In genomic region chr9:13313923-13314322, GRCm38 (mm10) we compare ENCODE assay signal across 26 mouse cellular contexts. TPM values are rescaled to one million over a fixed set of nuclear protein-coding genes. Genes with fewer than 3 reads are reported as not detected.
DNase-seq lines count a peak whose midpoint lies in the region; ATAC-seq lines count a peak whose summit lies in the region.
"Had no signal": no experiment of that assay in that cellular context is flagged by ENCODE, and none has a peak within 500 bp of the region (broad histone marks: within the 10 kb centered on the region; RNA-seq: fewer than 3 reads in every experiment).

No protein-coding gene starts in this region.

- peaks cover 17% of the 10 kb centered on the region for H3K4me1 ChIP-seq in midbrain, embryonic 16.5 days (ENCODE audit: control insufficient read depth, insufficient read depth, low read length)

- no peaks in the 10 kb centered on the region for H3K27me3 ChIP-seq in midbrain, embryonic 16.5 days (ENCODE audit: control insufficient read depth, insufficient read depth, low read depth, low read length)
- H3K27me3 ChIP-seq: embryonic facial prominence, embryonic 12.5 days; forebrain, embryonic 13.5 days; hindbrain, embryonic 13.5 days had no signal

- H3K9ac ChIP-seq in midbrain, embryonic 16.5 days (ENCODE audit: low read depth, low read length): no peak overlapping the region
- H3K9ac ChIP-seq: embryonic facial prominence, embryonic 12.5 days; forebrain, embryonic 13.5 days; hindbrain, embryonic 13.5 days had no signal

- no peaks in the 10 kb centered on the region for H3K9me3 ChIP-seq in midbrain, embryonic 16.5 days (replicated peaks; ENCODE audit: control insufficient read depth, low read length, poor library complexity, severe bottlenecking)
- H3K9me3 ChIP-seq: embryonic facial prominence, embryonic 12.5 days; forebrain, embryonic 10.5 days; forebrain, embryonic 13.5 days; hindbrain, embryonic 13.5 days had no signal

- peak; percentile 57 for DNase-seq in heart, adult 11 months
- DNase-seq in heart, adult 8-10 months (ENCODE audit: low spot score): no peak
- DNase-seq in layer of hippocampus, adult 11-12 months (ENCODE audit: low spot score): peak; percentile 2
- no peak for DNase-seq in layer of hippocampus, adult 9-10 months (ENCODE audit: low spot score)
- peak; percentile 38 for DNase-seq in NIH3T3 (ENCODE audit: low read depth)
- DNase-seq: adrenal gland, adult 8-10 months; adrenal gland, postnatal 25 days; cerebellum, adult 11-12 months; cerebellum, adult 8-10 months; cerebellum, postnatal 10 days; cerebellum, postnatal 36 days; embryo, embryonic 11 days; gastrocnemius, postnatal 10 days; gastrocnemius, postnatal 36 days had no signal

- peak; percentile 31 for ATAC-seq in megakaryocyte progenitor cell, adult 5-6 weeks (replicated peaks; ENCODE audit: poor library complexity)
- no peak for ATAC-seq in midbrain, embryonic 16.5 days
- ATAC-seq: activated CD4-positive, CD25-positive, alpha-beta regulatory T cell, adult 4 months; CD4-positive, CD25-positive, alpha-beta regulatory T cell, adult 4 months; forebrain, embryonic 13.5 days; forebrain, embryonic 16.5 days; hindbrain, embryonic 16.5 days; intestine, embryonic 16.5 days had no signal

- no peak overlapping the region for H3K4me3 ChIP-seq in midbrain, embryonic 16.5 days (ENCODE audit: low read depth, low read length)
- H3K4me3 ChIP-seq: embryonic facial prominence, embryonic 12.5 days; forebrain, embryonic 10.5 days; forebrain, embryonic 13.5 days; hindbrain, embryonic 13.5 days had no signal

- no peaks in the 10 kb centered on the region for H3K36me3 ChIP-seq in midbrain, embryonic 16.5 days (ENCODE audit: control insufficient read depth, insufficient read depth, low read length)
- H3K36me3 ChIP-seq: embryonic facial prominence, embryonic 12.5 days; forebrain, embryonic 10.5 days; hindbrain, embryonic 13.5 days had no signal

- 96% methylated on average over 2 of the region's 2 CpGs for WGBS in midbrain, embryonic 16.5 days

- H3K4me2 ChIP-seq in midbrain, embryonic 16.5 days (ENCODE audit: low read length): no peak overlapping the region
- H3K4me2 ChIP-seq: embryonic facial prominence, embryonic 12.5 days; forebrain, embryonic 13.5 days; heart, embryonic 11.5 days; hindbrain, embryonic 13.5 days had no signal

- H3K27ac ChIP-seq in midbrain, embryonic 16.5 days (ENCODE audit: low read length): no peak overlapping the region
- H3K27ac ChIP-seq: embryonic facial prominence, embryonic 12.5 days; forebrain, embryonic 10.5 days; forebrain, embryonic 13.5 days; hindbrain, embryonic 13.5 days had no signal

RNA-seq across cellular contexts. Expression of gene Maml2, which starts 16.2 kb away (rescaled TPM):
- 1 to 10 TPM; 5.0 to 6.1 (median 5.2) TPM for total RNA-seq in heart, adult 8-10 months (2022)
- total RNA-seq in megakaryocyte progenitor cell, adult 5-6 weeks (2015): 1.1 and 2.9 TPM in 2 replicates
- 0.46 and 0.71 TPM in 2 replicates for total RNA-seq in megakaryocyte progenitor cell, adult 5-6 weeks (2017)
- polyA plus RNA-seq in midbrain, embryonic 16.5 days (2015; fragmentation: Nextera tagmentation; extraction: Ambion mirVana): 9.9 and 10.6 TPM in 2 replicates

Comparison
In these comparisons a context has a peak if more than half of its experiments do, and no peak if none do; other contexts are left out.
1. DNase-seq: peak in heart, adult 11 months (single experiment), layer of hippocampus, adult 11-12 months (single experiment) and NIH3T3 (single experiment); none in heart, adult 8-10 months (single experiment) and layer of hippocampus, adult 9-10 months (single experiment).